Mouse (Mus musculus): ENCODE measurements around the gene Tecrl. TPM values are rescaled to one million over a fixed set of nuclear protein-coding genes. Genes with fewer than 3 reads are reported as not detected.

Tecrl gene
- total RNA-seq (2017): not detected in 3 replicates

- no peak for ATAC-seq (replicated peaks; ENCODE audit: insufficient number of reproducible peaks, low FRiP score, low TSS enrichment, poor library complexity, severe bottlenecking)
These were observed at the start of gene Tecrl for GRCm38 (mm10) chr5:83354846-83355561. Gene Tecrl, minus strand, starts transcription at chr5:83355195.

- ATAC-seq (replicated peaks; ENCODE audit: insufficient number of reproducible peaks, low FRiP score, low TSS enrichment, poor library complexity, severe bottlenecking): no peak
These were observed 30.0 kb upstream of the Tecrl start for GRCm38 (mm10) chr5:83385021-83385420.

GRCm38 (mm10) chr5:83351615-83352014 is 3.4 kb downstream of the Tecrl start:
- no peak for ATAC-seq (replicated peaks; ENCODE audit: insufficient number of reproducible peaks, low FRiP score, low TSS enrichment, poor library complexity, severe bottlenecking)

GRCm38 (mm10) chr5:83339144-83339543 is 15.9 kb downstream of the Tecrl start:
- no peak for ATAC-seq (replicated peaks; ENCODE audit: insufficient number of reproducible peaks, low FRiP score, low TSS enrichment, poor library complexity, severe bottlenecking)

GRCm38 (mm10) chr5:83267148-83267776 is 87.7 kb downstream of the Tecrl start:
- no peak for ATAC-seq (replicated peaks; ENCODE audit: insufficient number of reproducible peaks, low FRiP score, low TSS enrichment, poor library complexity, severe bottlenecking)

- no peak for ATAC-seq (replicated peaks; ENCODE audit: insufficient number of reproducible peaks, low FRiP score, low TSS enrichment, poor library complexity, severe bottlenecking)
These were observed 94.9 kb downstream of the Tecrl start for GRCm38 (mm10) chr5:83260059-83260458.

GRCm38 (mm10) chr5:83254141-83254540 is 100.9 kb downstream of the Tecrl start:
- no peak for ATAC-seq (replicated peaks; ENCODE audit: insufficient number of reproducible peaks, low FRiP score, low TSS enrichment, poor library complexity, severe bottlenecking)

- ATAC-seq (replicated peaks; ENCODE audit: insufficient number of reproducible peaks, low FRiP score, low TSS enrichment, poor library complexity, severe bottlenecking): no peak
These were observed 116.0 kb downstream of the Tecrl start for GRCm38 (mm10) chr5:83238848-83239452.

Data from monocyte, adult 5-6 weeks (primary cell).